Mouse (Mus musculus) intestine, postnatal 0 days (tissue): ENCODE results near the gene Cemip. TPM values are rescaled to one million over a fixed set of nuclear protein-coding genes. Genes with fewer than 3 reads are reported as not detected.

Experiments used
- ATAC-seq: fragments of 200-750 bp; cut with Nextera tagmentation; 2 replicates; pipeline ENCODE4 v1.8.0; 2017; ENCODE audit warnings: mild to moderate bottlenecking, moderate TSS enrichment, moderate library complexity
- H3K27ac ChIP-seq: fragments of 300-500 bp; sonication (generic); 2 replicates; pipeline ENCODE4 v1.5.1; 2014; ENCODE audit warnings: mild to moderate bottlenecking, low read depth, low read length, moderate library complexity
- H3K27me3 ChIP-seq: fragments of 300-500 bp; sonication (generic); replicated peaks from 2 replicates; pipeline ENCODE4 v1.6.1; 2014; ENCODE audit warnings: low read length, mixed read lengths; ENCODE audit not compliant: control insufficient read depth, insufficient read depth
- H3K36me3 ChIP-seq: fragments of 300-500 bp; sonication (generic); 2 replicates; pipeline ENCODE4 v1.6.1; 2014; ENCODE audit warnings: mild to moderate bottlenecking, moderate library complexity; ENCODE audit not compliant: control insufficient read depth, insufficient read depth
- H3K4me1 ChIP-seq: fragments of 300-500 bp; sonication (generic); replicated peaks from 2 replicates; pipeline ENCODE4 v1.6.1; 2014; ENCODE audit warnings: antibody characterized with exemption, low read length, mixed read lengths; ENCODE audit not compliant: control insufficient read depth, insufficient read depth
- H3K4me2 ChIP-seq: fragments of 300-500 bp; sonication (generic); replicated peaks from 2 replicates; pipeline ENCODE4 v1.6.1; 2014; ENCODE audit warnings: low read depth, mild to moderate bottlenecking, moderate library complexity
- H3K4me3 ChIP-seq: fragments of 300-500 bp; sonication (generic); 2 replicates; pipeline ENCODE4 v1.5.1; 2014; ENCODE audit warnings: low read depth, low read length
- H3K9ac ChIP-seq: fragments of 300-500 bp; sonication (generic); 2 replicates; pipeline ENCODE4 v1.6.1; 2014; ENCODE audit warnings: mild to moderate bottlenecking, low read depth, low read length
- H3K9me3 ChIP-seq: fragments of 300-500 bp; sonication (generic); 2 replicates; pipeline ENCODE4 v1.6.1; 2016; ENCODE audit warnings: mixed run types; ENCODE audit not compliant: control insufficient read depth
- CTCF ChIP-seq: sonication (generic); IDR thresholded peaks from 2 replicates; pipeline ENCODE4 v1.5.1; 2016; ENCODE audit warnings: low read depth, mild to moderate bottlenecking, control low read depth, antibody characterized with exemption, moderate library complexity
- WGBS: fragments of 180-500 bp; shearing (Covaris S2); extraction: QIAGEN DNeasy Blood & Tissue Kit; methylation state at CpG from one replicate; pipeline ENCODE4 v1.1.7; 2014; 5-methylcytosine and 5-hydroxymethylcytosine counted together
- polyA plus RNA-seq: library from polyadenylated mRNA; unstranded; fragments of >200 nt; fragmentation: Nextera tagmentation; extraction: Ambion mirVana; gene quantifications from 2 replicates; pipeline ENCODE4 v1.2.1, GENCODE M21; 2015

The Cemip gene
- polyA plus RNA-seq, 1 experiment from 2014 or later, result 0.53 TPM

- Histone ChIP-seq H3K9ac (peak within 1 kb of the TSS; percentile 94), H3K9me3 (no peaks in the 10 kb centered on the region), H3K4me3 (peak within 1 kb of the TSS; percentile 75), H3K4me2 (peak within 1 kb of the TSS; percentile 95), H3K27ac (peak within 1 kb of the TSS; percentile 99), H3K36me3 (peaks cover 8% of the 10 kb centered on the region; the same call in 1 of the 2 replicates), H3K27me3 (no peaks in the 10 kb centered on the region), H3K4me1 (peaks cover 13% of the 10 kb centered on the region)
- peak; percentile 48 for TF ChIP-seq CTCF
- ATAC-seq, result peak; percentile 81
- WGBS, result under 1% methylated on average over 64 of the region's 69 CpGs
These were observed 202.2 kb downstream of the Cemip start, which contains the start of the genes Tlnrd1 and Mesd for GRCm38 (mm10) chr7:83884021-83884658. TSS of gene Tlnrd1 (minus strand) at chr7:83884305. TSS of gene Mesd (plus strand) at chr7:83884466.

- 0% methylated on average over 68 of the region's 91 CpGs for WGBS
- no peak for TF ChIP-seq CTCF
- H3K4me3 ChIP-seq, result peak overlapping the region; percentile 75
- peaks cover 8% of the 10 kb centered on the region; the same call in 1 of the 2 replicates for H3K36me3 ChIP-seq
- no peaks in the 10 kb centered on the region for H3K27me3 ChIP-seq
- peaks cover 15% of the 10 kb centered on the region for H3K4me1 ChIP-seq
- peak overlapping the region; percentile 94 for H3K9ac ChIP-seq
- peak; percentile 83 for ATAC-seq
- no peaks in the 10 kb centered on the region for H3K9me3 ChIP-seq
- peak overlapping the region; percentile 95 for H3K4me2 ChIP-seq
- peak overlapping the region; percentile 99 for H3K27ac ChIP-seq
These were observed 202.9 kb downstream of the Cemip start for GRCm38 (mm10) chr7:83883276-83884020.

Other genes with a start within 250 kb of the Cemip start
- gene Tlnrd1, start 202.2 kb downstream of the Cemip start, polyA plus RNA-seq, result 11.8 and 12.0 TPM in 2 replicates
- gene Mesd, start 202.0 kb downstream of the Cemip start, polyA plus RNA-seq, result 53.6 and 55.0 TPM in 2 replicates
- gene Abhd17c, start 65.4 kb upstream of the Cemip start, polyA plus RNA-seq, result 203 and 216 TPM in 2 replicates